Mouse (Mus musculus) testis, adult 2 months (tissue): ENCODE results near the gene Usp42. TPM values are rescaled to one million over a fixed set of nuclear protein-coding genes. Genes with fewer than 3 reads are reported as not detected.

Experiments used
- H3K27ac ChIP-seq: fragments of 200-500 bp; 2 replicates; pipeline ENCODE4 v1.5.1; 2012; ENCODE audit warnings: low read depth, low read length; ENCODE audit not compliant: control insufficient read depth, insufficient read depth
- H3K27me3 ChIP-seq: fragments of 200-500 bp; 2 replicates; pipeline ENCODE4 v1.6.1; 2012; ENCODE audit warnings: mild to moderate bottlenecking, low read length, moderate library complexity; ENCODE audit not compliant: control insufficient read depth, insufficient read depth
- H3K36me3 ChIP-seq: fragments of 200-500 bp; 2 replicates; pipeline ENCODE4 v1.6.1; 2012; ENCODE audit warnings: mild to moderate bottlenecking, low read length; ENCODE audit not compliant: control insufficient read depth, insufficient read depth
- H3K4me1 ChIP-seq: fragments of 200-500 bp; 2 replicates; pipeline ENCODE4 v1.6.1; 2012; ENCODE audit warnings: low read length; ENCODE audit not compliant: control insufficient read depth, insufficient read depth
- H3K4me3 ChIP-seq: fragments of 200-500 bp; 2 replicates; pipeline ENCODE4 v1.5.1; 2012; ENCODE audit warnings: low read depth, mild to moderate bottlenecking, low read length, moderate library complexity, mixed read lengths; ENCODE audit not compliant: control insufficient read depth
- CTCF ChIP-seq: fragments of 200-500 bp; IDR thresholded peaks from 2 replicates; pipeline ENCODE4 v1.5.1; 2012; ENCODE audit warnings: low read depth, mild to moderate bottlenecking, inconsistent platforms, low read length, moderate library complexity; ENCODE audit not compliant: control insufficient read depth, insufficient read depth, insufficient replicate concordance
- POLR2A ChIP-seq: fragments of 200-500 bp; IDR thresholded peaks from 2 replicates; pipeline ENCODE4 v1.6.1; 2012; ENCODE audit warnings: low read depth, mild to moderate bottlenecking, inconsistent platforms, low read length, moderate library complexity; ENCODE audit not compliant: control insufficient read depth
- polyA plus RNA-seq: library from polyadenylated mRNA; depleted of rRNA; stranded (reverse); fragments of >200 nt; gene quantifications from 2 replicates; pipeline ENCODE4 v1.2.3, GENCODE M21; 2012

Usp42 gene
- polyA plus RNA-seq, 1 experiment: 35.8 TPM

- TF ChIP-seq POLR2A (no peak), CTCF (no peak)
Observed at GRCm38 (mm10) chr5:143690392-143690791, 41.7 kb downstream of the Usp42 start.

GRCm38 (mm10) chr5:143687589-143687988 is 44.5 kb downstream of the Usp42 start:
- H3K36me3 ChIP-seq: no peaks in the 10 kb centered on the region; the same call in 1 of the 2 replicates
- H3K27me3 ChIP-seq: no peaks in the 10 kb centered on the region
- no peak for TF ChIP-seq CTCF
- peaks cover 3% of the 10 kb centered on the region; the same call in 1 of the 2 replicates for H3K4me1 ChIP-seq
- H3K4me3 ChIP-seq: no peak overlapping the region
- H3K27ac ChIP-seq: no peak overlapping the region

More at GRCm38 (mm10) chr5:143690392-143690791, 41.7 kb downstream of the Usp42 start:
- H3K36me3 ChIP-seq: no peaks in the 10 kb centered on the region; the same call in 1 of the 2 replicates
- H3K27ac ChIP-seq: no peak overlapping the region
- H3K4me3 ChIP-seq: no peak overlapping the region
- no peaks in the 10 kb centered on the region for H3K4me1 ChIP-seq
- H3K27me3 ChIP-seq: no peaks in the 10 kb centered on the region

GRCm38 (mm10) chr5:143686456-143686855 is 45.6 kb downstream of the Usp42 start:
- Histone ChIP-seq H3K36me3 (no peaks in the 10 kb centered on the region; the same call in 1 of the 2 replicates), H3K4me1 (peaks cover 3% of the 10 kb centered on the region; the same call in 1 of the 2 replicates), H3K27ac (no peak overlapping the region), H3K4me3 (no peak overlapping the region), H3K27me3 (no peaks in the 10 kb centered on the region)
- TF ChIP-seq CTCF (no peak), POLR2A (no peak)

GRCm38 (mm10) chr5:143684911-143685390 is 47.1 kb downstream of the Usp42 start:
- Histone ChIP-seq H3K4me3 (no peak overlapping the region), H3K4me1 (peaks cover 3% of the 10 kb centered on the region; the same call in 1 of the 2 replicates), H3K27me3 (no peaks in the 10 kb centered on the region), H3K27ac (no peak overlapping the region), H3K36me3 (no peaks in the 10 kb centered on the region; the same call in 1 of the 2 replicates)
- TF ChIP-seq POLR2A: no peak
- no peak for TF ChIP-seq CTCF

GRCm38 (mm10) chr5:143683696-143684095 is 48.4 kb downstream of the Usp42 start:
- H3K27ac ChIP-seq: no peak overlapping the region
- H3K36me3 ChIP-seq: no peaks in the 10 kb centered on the region; the same call in 1 of the 2 replicates
- H3K4me1 ChIP-seq: peaks cover 3% of the 10 kb centered on the region; the same call in 1 of the 2 replicates
- H3K27me3 ChIP-seq: no peaks in the 10 kb centered on the region
- TF ChIP-seq CTCF (no peak), POLR2A (no peak)
- no peak overlapping the region for H3K4me3 ChIP-seq

- Histone ChIP-seq H3K36me3 (no peaks in the 10 kb centered on the region), H3K4me1 (peaks cover 6% of the 10 kb centered on the region), H3K27me3 (no peaks in the 10 kb centered on the region), H3K27ac (no peak overlapping the region), H3K4me3 (no peak overlapping the region)
- TF ChIP-seq POLR2A (no peak), CTCF (no peak)
Observed at GRCm38 (mm10) chr5:143679654-143680053, 52.4 kb downstream of the Usp42 start.

GRCm38 (mm10) chr5:143678634-143679271 is 53.3 kb downstream of the Usp42 start:
- H3K27me3 ChIP-seq: no peaks in the 10 kb centered on the region
- H3K4me1 ChIP-seq: peaks cover 7% of the 10 kb centered on the region
- TF ChIP-seq CTCF: no peak
- no peak for TF ChIP-seq POLR2A
- no peak overlapping the region for H3K4me3 ChIP-seq
- H3K36me3 ChIP-seq: no peaks in the 10 kb centered on the region
- H3K27ac ChIP-seq: no peak overlapping the region

- TF ChIP-seq POLR2A (no peak), CTCF (no peak)
- Histone ChIP-seq H3K27me3 (no peaks in the 10 kb centered on the region), H3K4me3 (no peak overlapping the region), H3K4me1 (peaks cover 4% of the 10 kb centered on the region), H3K27ac (no peak overlapping the region), H3K36me3 (no peaks in the 10 kb centered on the region)
Observed at GRCm38 (mm10) chr5:143677363-143677762, 54.7 kb downstream of the Usp42 start.
